In the genomic region with DNA sequence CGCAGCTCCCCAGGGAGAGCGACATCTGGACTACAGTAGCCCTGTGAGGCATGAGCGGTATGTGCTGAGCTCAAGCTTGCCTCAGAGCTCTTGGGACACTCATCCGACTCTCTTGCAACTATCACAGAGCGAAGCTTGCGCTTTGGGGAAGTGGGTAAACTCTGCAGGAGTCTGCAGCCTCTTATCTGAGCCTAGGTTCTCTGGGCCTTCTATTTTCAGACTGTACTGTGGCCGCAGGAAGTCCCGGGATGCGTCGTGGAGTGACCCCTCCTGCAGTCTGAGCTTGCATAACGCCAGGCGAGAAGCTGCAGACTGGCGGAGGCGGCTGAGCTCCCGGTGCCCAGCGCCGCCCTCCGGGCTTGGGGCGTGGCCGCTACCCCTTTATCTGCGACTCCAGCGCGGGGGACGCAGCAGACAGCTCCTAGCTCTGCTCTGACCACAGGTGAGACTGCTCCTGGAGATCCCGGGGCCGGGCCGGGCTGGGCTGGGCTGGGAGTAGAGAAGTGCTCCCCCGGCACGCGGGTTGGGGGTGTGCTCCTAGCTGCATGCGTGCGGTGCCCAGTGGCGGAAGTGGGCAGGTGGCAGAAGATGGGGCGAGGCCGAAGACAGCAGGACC, we compare ENCODE assay signal across 1 mouse cellular context.
TF ChIP-seq lines count a peak whose summit lies in the region.

A gene (plus strand): TSS at position 103 of the 616 bp plus-strand sequence.

TF ChIP-seq in CH12.LX, 34 proteins besides CTCF, POLR2A, EP300 and RAD21 (continued from another document):
- peak; percentile 41; the same call in 1 of the 2 replicates for TF ChIP-seq BHLHE40 (IDR thresholded peaks at IDR 0.05; ENCODE audit: low read depth, low read length)
